Mouse (Mus musculus): ENCODE results near the gene Mcoln3. TPM values are rescaled to one million over a fixed set of nuclear protein-coding genes. Genes with fewer than 3 reads are reported as not detected.

The Mcoln3 gene
- polyA plus RNA-seq, 1 experiment from 2014 or later = 0.18 TPM

DNA sequence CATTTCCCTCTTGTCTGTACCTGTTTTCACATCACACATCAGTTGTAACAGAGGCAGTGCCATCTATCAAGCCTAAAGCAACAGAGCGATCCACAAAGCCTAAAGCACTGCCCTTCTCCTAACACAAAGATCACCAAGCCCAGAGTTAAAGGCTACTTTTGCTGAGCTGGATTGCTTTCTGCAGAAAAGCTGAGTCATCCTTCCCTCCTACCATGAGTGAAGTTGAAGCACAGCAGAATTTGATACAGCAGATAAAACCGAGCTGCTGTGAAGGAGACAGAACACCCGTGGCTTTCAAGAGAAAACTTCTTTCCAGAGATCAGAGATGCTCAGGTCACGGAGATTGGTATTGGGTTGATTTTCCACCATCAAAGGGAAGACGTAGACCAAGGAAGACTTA lies 28.9 kb downstream of the Mcoln3 start:
- ATAC-seq = no peak
- no peak overlapping the region for H3K4me2 ChIP-seq (ENCODE audit: low read length)
- H3K27ac ChIP-seq (ENCODE audit: low read length) = no peak overlapping the region
- no peaks in the 10 kb centered on the region for H3K36me3 ChIP-seq (ENCODE audit: control insufficient read depth, insufficient read depth)
- H3K4me3 ChIP-seq (replicated peaks; ENCODE audit: low read length) = no peak overlapping the region
- no peaks in the 10 kb centered on the region for H3K9me3 ChIP-seq (ENCODE audit: control insufficient read depth, low read length)
- WGBS = 82% methylated on average over 5 of the region's 5 CpGs
- peaks cover under 1% of the 10 kb centered on the region; the same call in 1 of the 2 replicates for H3K27me3 ChIP-seq (replicated peaks; ENCODE audit: control insufficient read depth, insufficient read depth, low read length)
- H3K4me1 ChIP-seq (replicated peaks; ENCODE audit: control insufficient read depth, insufficient read depth, low read length) = peaks cover 9% of the 10 kb centered on the region
- H3K9ac ChIP-seq (replicated peaks; ENCODE audit: low read depth, low read length) = no peak overlapping the region

DNA sequence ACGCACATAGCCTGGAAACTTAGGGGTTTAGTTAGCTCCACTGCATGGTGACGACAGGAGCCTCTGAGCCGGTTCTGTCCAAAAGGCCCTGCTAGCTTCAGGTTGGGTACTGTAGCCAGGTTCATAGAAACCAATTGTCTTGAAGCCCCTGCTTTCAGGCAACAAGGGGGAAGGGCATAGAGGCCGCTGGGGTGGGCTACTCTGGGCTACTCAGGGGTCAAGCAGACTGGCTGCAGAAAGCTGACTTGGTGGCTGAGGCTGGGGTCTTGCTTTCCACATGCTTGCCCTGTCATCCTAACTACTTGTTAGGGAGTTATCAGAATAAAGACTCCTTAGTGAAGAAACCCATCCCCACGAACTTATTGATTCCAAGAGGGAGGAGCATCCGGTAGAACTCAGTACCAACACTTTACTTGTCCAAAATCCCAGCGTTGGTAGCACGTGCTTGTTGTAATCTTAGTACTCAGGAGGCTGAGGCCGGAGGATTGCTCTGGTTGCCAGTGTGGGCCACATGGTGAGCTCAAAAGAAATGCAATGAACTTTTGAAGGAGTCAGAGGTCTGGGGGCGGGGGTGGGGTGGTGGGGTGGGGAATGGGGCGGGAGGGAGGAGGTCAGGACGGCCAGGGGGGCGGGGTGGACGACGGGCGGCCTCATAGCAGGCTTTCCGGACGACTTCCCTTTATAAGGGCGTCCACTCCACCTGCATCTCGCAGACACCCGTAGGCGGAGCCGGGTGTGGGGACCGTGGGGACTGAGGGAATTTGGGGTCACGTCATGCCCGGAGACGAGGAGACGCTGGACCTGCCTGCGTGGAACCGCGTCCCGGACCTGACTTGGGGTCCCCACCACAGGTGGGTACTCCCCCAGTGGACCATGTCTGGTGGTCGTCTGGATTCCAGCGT lies 32.2 kb downstream of the Mcoln3 start, which contains the start of gene Mcoln2:
Gene Mcoln2, plus strand, starts transcription at position 678 of the 902 bp plus-strand sequence.
- Histone ChIP-seq H3K27me3 (replicated peaks; ENCODE audit: control insufficient read depth, insufficient read depth, low read length) (peaks cover 3% of the 10 kb centered on the region; the same call in 1 of the 2 replicates), H3K9ac (replicated peaks; ENCODE audit: low read depth, low read length) (peak within 1 kb of the TSS; percentile 26), H3K36me3 (ENCODE audit: control insufficient read depth, insufficient read depth) (no peaks in the 10 kb centered on the region), H3K27ac (ENCODE audit: low read length) (no peak within 1 kb of the TSS), H3K4me1 (replicated peaks; ENCODE audit: control insufficient read depth, insufficient read depth, low read length) (peaks cover 9% of the 10 kb centered on the region), H3K9me3 (ENCODE audit: control insufficient read depth, low read length) (no peaks in the 10 kb centered on the region), H3K4me2 (ENCODE audit: low read length) (peak within 1 kb of the TSS; percentile 83), H3K4me3 (replicated peaks; ENCODE audit: low read length) (peak within 1 kb of the TSS; percentile 41)
- 12% methylated on average over 34 of the region's 34 CpGs for WGBS
- ATAC-seq = no peak

DNA sequence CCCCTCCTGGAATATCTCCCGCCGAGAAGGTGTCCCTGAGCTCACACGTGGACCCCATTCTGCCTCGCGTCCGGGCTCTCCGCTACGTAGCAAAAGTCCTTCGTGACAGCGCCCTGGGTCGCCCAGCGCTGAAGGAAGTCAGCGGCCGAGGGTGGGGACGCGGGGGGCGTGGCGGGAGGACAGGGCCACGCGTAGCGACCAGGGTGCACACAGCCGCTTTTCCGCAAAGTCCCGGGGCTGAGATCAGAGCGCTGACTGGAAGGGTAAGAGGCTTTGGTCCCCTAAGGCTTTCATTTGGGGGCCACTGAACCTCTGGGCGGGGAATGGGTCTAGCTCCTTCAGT lies 32.8 kb downstream of the Mcoln3 start:
- Histone ChIP-seq H3K27me3 (replicated peaks; ENCODE audit: control insufficient read depth, insufficient read depth, low read length) (peaks cover 3% of the 10 kb centered on the region; the same call in 1 of the 2 replicates), H3K9ac (replicated peaks; ENCODE audit: low read depth, low read length) (peak overlapping the region; percentile 26), H3K4me2 (ENCODE audit: low read length) (peak overlapping the region; percentile 83), H3K9me3 (ENCODE audit: control insufficient read depth, low read length) (no peaks in the 10 kb centered on the region), H3K4me3 (replicated peaks; ENCODE audit: low read length) (peak overlapping the region; percentile 41), H3K36me3 (ENCODE audit: control insufficient read depth, insufficient read depth) (no peaks in the 10 kb centered on the region), H3K27ac (ENCODE audit: low read length) (no peak overlapping the region), H3K4me1 (replicated peaks; ENCODE audit: control insufficient read depth, insufficient read depth, low read length) (peaks cover 9% of the 10 kb centered on the region)
- 1% methylated on average over 26 of the region's 26 CpGs for WGBS
- ATAC-seq = no peak

DNA sequence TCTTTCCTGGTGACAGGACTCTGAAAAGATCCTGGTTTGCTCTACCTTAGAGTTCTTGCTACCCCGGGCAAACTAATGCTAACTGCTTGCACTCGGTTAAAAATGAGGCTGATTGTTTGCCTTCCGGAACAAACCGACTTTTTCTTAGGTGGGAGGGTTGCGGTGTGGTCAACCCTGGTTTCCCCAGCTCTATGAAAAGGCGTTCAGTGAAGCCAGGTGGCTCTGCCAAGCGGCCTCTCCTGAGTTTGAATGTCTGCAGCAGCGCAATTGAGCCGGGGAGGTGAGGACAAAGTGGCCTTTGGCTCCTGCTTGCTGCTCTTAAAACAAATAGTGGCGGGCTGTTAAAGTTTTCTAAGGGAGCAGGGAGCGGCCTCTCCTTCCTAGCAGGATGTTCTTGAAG lies 33.3 kb downstream of the Mcoln3 start:
- no peaks in the 10 kb centered on the region for H3K36me3 ChIP-seq (ENCODE audit: control insufficient read depth, insufficient read depth)
- peaks cover 3% of the 10 kb centered on the region; the same call in 1 of the 2 replicates for H3K27me3 ChIP-seq (replicated peaks; ENCODE audit: control insufficient read depth, insufficient read depth, low read length)
- no peak overlapping the region for H3K9ac ChIP-seq (replicated peaks; ENCODE audit: low read depth, low read length)
- peaks cover 9% of the 10 kb centered on the region for H3K4me1 ChIP-seq (replicated peaks; ENCODE audit: control insufficient read depth, insufficient read depth, low read length)
- no peaks in the 10 kb centered on the region for H3K9me3 ChIP-seq (ENCODE audit: control insufficient read depth, low read length)
- no peak overlapping the region for H3K27ac ChIP-seq (ENCODE audit: low read length)
- ATAC-seq = no peak
- WGBS = 32% methylated on average over 11 of the region's 11 CpGs
- H3K4me2 ChIP-seq (ENCODE audit: low read length) = peak overlapping the region; percentile 83
- no peak overlapping the region for H3K4me3 ChIP-seq (replicated peaks; ENCODE audit: low read length)

DNA sequence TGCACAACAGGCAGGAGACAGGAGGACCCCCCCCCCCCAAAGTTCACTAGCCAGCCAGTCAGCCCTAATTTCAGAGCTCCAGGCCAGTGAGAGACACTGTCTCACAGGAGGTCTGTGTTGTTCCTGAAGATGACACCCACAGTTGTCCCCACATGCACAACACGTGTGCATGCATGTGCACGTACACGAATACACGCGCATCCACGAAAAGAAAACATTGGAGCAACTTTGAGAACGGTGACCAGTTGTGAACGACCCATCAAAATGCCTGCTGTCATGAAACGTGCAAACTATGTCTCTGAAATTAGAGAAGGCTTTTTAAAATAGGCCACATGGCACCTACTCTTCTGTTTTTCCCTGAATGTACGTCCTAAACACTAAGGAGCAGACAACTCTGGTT lies 34.1 kb downstream of the Mcoln3 start:
- Histone ChIP-seq H3K36me3 (ENCODE audit: control insufficient read depth, insufficient read depth) (no peaks in the 10 kb centered on the region), H3K4me2 (ENCODE audit: low read length) (no peak overlapping the region), H3K4me3 (replicated peaks; ENCODE audit: low read length) (no peak overlapping the region), H3K27me3 (replicated peaks; ENCODE audit: control insufficient read depth, insufficient read depth, low read length) (peaks cover 3% of the 10 kb centered on the region; the same call in 1 of the 2 replicates), H3K9me3 (ENCODE audit: control insufficient read depth, low read length) (no peaks in the 10 kb centered on the region), H3K4me1 (replicated peaks; ENCODE audit: control insufficient read depth, insufficient read depth, low read length) (peaks cover 9% of the 10 kb centered on the region), H3K9ac (replicated peaks; ENCODE audit: low read depth, low read length) (no peak overlapping the region), H3K27ac (ENCODE audit: low read length) (no peak overlapping the region)
- no peak for ATAC-seq
- 92% methylated on average over 10 of the region's 10 CpGs for WGBS

DNA sequence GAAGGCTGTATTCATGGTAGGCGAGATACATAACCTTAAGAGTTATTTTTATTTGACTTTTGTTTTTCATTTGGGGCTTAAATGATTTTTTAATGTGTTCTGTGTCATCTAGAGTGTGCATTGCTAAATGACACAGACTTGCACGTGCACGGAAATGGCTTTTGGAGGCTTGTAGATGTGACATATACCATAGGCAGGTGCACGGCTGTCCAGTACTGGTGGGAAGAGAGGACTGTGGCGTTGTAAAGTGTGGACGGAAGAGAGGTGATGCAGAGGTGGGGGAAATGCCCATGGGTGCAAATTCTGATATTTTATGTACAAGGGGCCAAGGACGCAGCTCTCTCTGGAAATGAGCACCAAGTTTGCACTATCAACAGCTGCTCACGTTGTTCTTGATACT lies 34.5 kb downstream of the Mcoln3 start:
- no peak overlapping the region for H3K4me2 ChIP-seq (ENCODE audit: low read length)
- H3K27ac ChIP-seq (ENCODE audit: low read length) = no peak overlapping the region
- H3K27me3 ChIP-seq (replicated peaks; ENCODE audit: control insufficient read depth, insufficient read depth, low read length) = peaks cover 3% of the 10 kb centered on the region; the same call in 1 of the 2 replicates
- peaks cover 9% of the 10 kb centered on the region for H3K4me1 ChIP-seq (replicated peaks; ENCODE audit: control insufficient read depth, insufficient read depth, low read length)
- ATAC-seq = no peak
- H3K9me3 ChIP-seq (ENCODE audit: control insufficient read depth, low read length) = no peaks in the 10 kb centered on the region
- no peak overlapping the region for H3K9ac ChIP-seq (replicated peaks; ENCODE audit: low read depth, low read length)
- 95% methylated on average over 8 of the region's 8 CpGs for WGBS
- no peaks in the 10 kb centered on the region for H3K36me3 ChIP-seq (ENCODE audit: control insufficient read depth, insufficient read depth)
- H3K4me3 ChIP-seq (replicated peaks; ENCODE audit: low read length) = no peak overlapping the region

DNA sequence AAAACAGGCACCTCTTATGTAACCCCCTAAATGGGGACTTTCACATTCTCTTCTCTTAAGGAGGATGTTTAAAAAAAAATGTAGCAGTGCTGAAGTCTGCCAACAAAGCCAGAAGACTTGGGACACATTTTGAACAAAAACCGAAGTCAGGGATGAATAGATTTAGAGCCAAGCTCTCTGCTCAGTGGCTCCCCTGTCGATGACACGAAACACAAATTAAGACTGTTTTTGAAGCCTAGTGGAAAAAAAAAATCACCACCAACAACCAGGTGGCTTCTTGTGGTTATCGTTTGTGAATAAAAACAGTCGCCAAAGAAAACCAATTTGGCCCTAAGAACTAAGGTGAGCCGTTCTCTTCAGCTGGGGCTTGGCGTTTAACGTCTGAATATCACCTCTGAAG lies 35.1 kb downstream of the Mcoln3 start:
- WGBS = 83% methylated on average over 8 of the region's 8 CpGs
- H3K9me3 ChIP-seq (ENCODE audit: control insufficient read depth, low read length) = no peaks in the 10 kb centered on the region
- no peak overlapping the region for H3K27ac ChIP-seq (ENCODE audit: low read length)
- H3K27me3 ChIP-seq (replicated peaks; ENCODE audit: control insufficient read depth, insufficient read depth, low read length) = peaks cover 3% of the 10 kb centered on the region; the same call in 1 of the 2 replicates
- no peaks in the 10 kb centered on the region for H3K36me3 ChIP-seq (ENCODE audit: control insufficient read depth, insufficient read depth)
- no peak overlapping the region for H3K4me2 ChIP-seq (ENCODE audit: low read length)
- H3K9ac ChIP-seq (replicated peaks; ENCODE audit: low read depth, low read length) = no peak overlapping the region
- H3K4me3 ChIP-seq (replicated peaks; ENCODE audit: low read length) = no peak overlapping the region
- ATAC-seq = no peak
- H3K4me1 ChIP-seq (replicated peaks; ENCODE audit: control insufficient read depth, insufficient read depth, low read length) = peaks cover 9% of the 10 kb centered on the region

DNA sequence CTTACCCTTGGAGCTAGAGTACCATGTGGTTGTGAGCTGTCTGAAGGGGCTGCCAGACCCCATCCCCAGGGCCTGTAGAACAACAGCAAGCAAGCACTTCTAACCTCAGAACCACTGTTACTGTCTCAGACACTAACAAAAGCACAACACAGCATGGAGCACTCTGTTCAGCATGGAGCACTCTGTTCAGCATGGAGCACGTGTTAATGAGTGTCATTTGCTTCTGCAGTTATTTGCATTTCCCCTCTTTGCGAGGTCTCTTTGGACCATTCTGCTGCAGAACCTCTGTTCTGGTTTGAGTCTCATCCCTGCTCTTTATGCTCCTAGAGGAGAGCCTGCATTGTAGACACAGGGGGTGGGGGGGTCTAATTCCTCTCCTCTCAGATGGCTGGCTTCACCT lies 35.7 kb downstream of the Mcoln3 start:
- Histone ChIP-seq H3K36me3 (ENCODE audit: control insufficient read depth, insufficient read depth) (no peaks in the 10 kb centered on the region), H3K9ac (replicated peaks; ENCODE audit: low read depth, low read length) (no peak overlapping the region), H3K4me2 (ENCODE audit: low read length) (no peak overlapping the region), H3K4me3 (replicated peaks; ENCODE audit: low read length) (no peak overlapping the region), H3K9me3 (ENCODE audit: control insufficient read depth, low read length) (no peaks in the 10 kb centered on the region), H3K4me1 (replicated peaks; ENCODE audit: control insufficient read depth, insufficient read depth, low read length) (peaks cover 9% of the 10 kb centered on the region), H3K27ac (ENCODE audit: low read length) (no peak overlapping the region), H3K27me3 (replicated peaks; ENCODE audit: control insufficient read depth, insufficient read depth, low read length) (peaks cover 3% of the 10 kb centered on the region; the same call in 1 of the 2 replicates)
- 71% methylated on average over 2 of the region's 2 CpGs for WGBS
- ATAC-seq = no peak

DNA sequence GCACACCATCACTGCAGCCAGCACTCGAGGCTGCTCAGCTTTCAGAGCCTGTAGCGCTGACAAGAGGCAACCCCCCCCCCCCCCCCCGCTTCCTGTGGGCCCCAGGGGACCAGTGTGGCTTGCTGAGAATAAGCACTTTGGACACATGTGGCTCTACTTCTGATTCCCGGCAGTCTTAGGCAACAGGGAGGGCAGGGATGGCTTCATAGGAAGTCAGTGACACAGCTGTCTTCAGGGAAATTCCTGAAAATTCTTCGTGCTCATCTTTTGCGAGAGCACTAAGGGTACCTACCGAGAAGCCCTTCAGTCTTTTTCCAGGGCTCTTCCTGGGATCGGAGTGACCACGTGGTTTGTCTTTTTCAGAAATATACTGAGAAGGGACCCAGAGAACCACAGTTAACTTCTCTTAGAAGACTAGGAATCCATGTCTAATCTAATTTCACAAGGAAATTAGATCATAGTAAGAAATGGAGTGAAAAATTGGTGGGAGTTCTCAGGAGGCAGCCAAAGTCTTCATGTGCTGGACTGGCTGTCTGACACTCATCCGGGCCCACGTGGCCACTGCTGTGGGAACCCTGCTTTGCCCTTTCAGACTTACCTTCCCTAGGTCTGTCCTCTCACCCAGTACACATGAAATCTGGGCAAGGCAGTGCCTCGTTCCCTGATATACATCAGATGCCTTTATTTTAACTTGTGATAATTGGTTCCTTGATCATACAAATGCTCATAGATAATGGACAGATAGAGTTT lies 36.8 kb downstream of the Mcoln3 start:
- Histone ChIP-seq H3K36me3 (ENCODE audit: control insufficient read depth, insufficient read depth) (no peaks in the 10 kb centered on the region), H3K9ac (replicated peaks; ENCODE audit: low read depth, low read length) (no peak overlapping the region), H3K27me3 (replicated peaks; ENCODE audit: control insufficient read depth, insufficient read depth, low read length) (peaks cover 3% of the 10 kb centered on the region; the same call in 1 of the 2 replicates), H3K9me3 (ENCODE audit: control insufficient read depth, low read length) (no peaks in the 10 kb centered on the region), H3K4me3 (replicated peaks; ENCODE audit: low read length) (no peak overlapping the region), H3K4me1 (replicated peaks; ENCODE audit: control insufficient read depth, insufficient read depth, low read length) (peaks cover 9% of the 10 kb centered on the region), H3K4me2 (ENCODE audit: low read length) (no peak overlapping the region), H3K27ac (ENCODE audit: low read length) (no peak overlapping the region)
- ATAC-seq = no peak
- WGBS = 44% methylated on average over 12 of the region's 12 CpGs

Measured in forebrain, embryonic 16.5 days (tissue).